Mouse (Mus musculus): Measurements from ENCODE around the gene Zfp579.
"Not testable (repeated sequence)": the region's sequence is repeated elsewhere in the genome, so short reads cannot be mapped to it uniquely, and the experiment has no call there.

Gene Zfp579

GRCm38 (mm10) chr7:4996003-4996895 lies at the start of gene Zfp579:
Gene Zfp579 (minus strand): TSS chr7:4996158.
- peak; percentile 93 for DNase-seq (ENCODE audit: low spot score)

DNA sequence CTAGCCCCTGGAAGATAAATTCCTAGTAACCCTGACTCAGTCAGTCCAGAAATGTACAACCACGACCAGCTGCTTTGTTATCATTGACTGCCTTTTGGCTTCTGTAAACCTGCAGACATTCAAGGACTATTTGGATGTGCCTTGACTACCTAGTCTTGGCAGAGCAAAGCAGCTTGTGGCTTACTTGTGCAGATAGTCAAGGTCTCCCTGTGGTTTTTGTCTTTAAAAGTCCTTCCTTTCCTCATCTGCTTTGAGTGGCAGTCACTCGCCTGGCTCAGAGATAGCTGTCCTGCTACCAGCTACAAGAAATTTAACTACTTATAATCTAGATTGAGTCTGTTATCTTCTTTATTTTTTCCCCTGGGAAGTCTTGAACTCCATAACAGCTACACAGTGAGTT lies 49.0 kb upstream of the Zfp579 start:
- DNase-seq (ENCODE audit: low spot score), result no peak

DNA sequence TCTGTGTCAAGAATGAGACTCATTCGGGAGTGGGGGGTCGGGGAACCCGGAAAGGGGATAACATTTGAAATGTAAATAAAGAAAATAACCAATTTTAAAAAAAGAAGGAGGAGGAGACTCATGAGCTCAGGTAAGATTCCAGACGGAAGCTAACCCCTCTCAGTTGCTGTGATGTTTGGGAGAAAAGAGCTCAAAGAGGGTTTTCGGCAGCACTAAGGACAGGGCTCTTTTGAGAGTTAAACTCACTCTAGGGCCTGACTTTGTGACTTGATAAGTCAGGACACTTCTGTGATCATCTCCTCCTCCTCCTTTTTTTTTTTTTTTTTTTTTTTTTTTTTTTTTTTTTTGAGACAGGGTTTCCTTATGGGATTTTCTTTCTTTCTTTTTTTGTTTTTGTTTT lies 43.0 kb upstream of the Zfp579 start:
- DNase-seq (ENCODE audit: low spot score), result no peak

- peak; percentile 95 for DNase-seq (ENCODE audit: low spot score)
Measured at GRCm38 (mm10) chr7:5038109-5038732, 42.3 kb upstream of the Zfp579 start, which contains the start of gene Zfp784. Gene Zfp784 (minus strand): TSS chr7:5038446.

GRCm38 (mm10) chr7:5037467-5037866 lies 41.5 kb upstream of the Zfp579 start:
- no peak for DNase-seq (ENCODE audit: low spot score)

- no peak for DNase-seq (ENCODE audit: low spot score)
Measured at GRCm38 (mm10) chr7:5037026-5037425, 41.1 kb upstream of the Zfp579 start.

GRCm38 (mm10) chr7:5036136-5036535 lies 40.2 kb upstream of the Zfp579 start:
- no peak for DNase-seq (ENCODE audit: low spot score)

DNA sequence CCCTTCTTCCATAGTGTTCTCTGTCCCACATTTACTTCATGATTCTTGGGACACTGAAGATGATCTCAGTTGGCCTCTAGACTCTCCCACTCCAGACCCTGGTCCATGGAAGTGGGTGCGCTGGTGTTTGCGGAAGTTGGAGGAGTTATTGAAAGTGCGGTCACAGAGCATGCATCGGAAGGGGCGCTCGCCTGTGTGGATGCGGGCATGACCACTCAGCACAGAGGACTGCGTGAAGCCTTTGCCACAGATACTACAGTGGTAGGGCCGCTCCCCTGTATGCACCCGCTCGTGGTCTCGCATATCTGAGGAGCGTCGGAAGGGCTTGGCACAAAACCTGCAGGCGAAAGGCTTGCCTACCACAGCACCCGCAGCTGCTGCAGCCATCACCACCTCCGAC lies 39.7 kb upstream of the Zfp579 start:
- DNase-seq (ENCODE audit: low spot score), result no peak

DNA sequence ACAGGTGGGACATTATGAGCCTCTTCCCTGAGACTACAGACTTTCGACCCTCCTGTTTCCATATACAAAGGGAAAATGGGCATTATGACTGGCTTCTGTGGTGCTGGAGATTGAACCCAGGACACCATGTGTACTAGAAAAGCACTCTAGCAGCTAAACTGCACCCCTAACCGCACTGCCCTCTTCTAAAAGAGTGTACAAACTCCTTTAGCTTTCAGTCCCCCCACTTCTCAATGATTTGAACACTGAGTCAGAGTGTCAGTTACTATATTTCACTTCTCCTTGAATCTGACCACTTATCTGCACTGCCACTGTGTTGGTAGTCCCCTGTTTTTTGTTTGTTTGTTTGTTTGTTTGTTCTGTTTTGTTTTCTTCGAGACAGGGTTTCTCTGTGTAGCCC lies 37.9 kb upstream of the Zfp579 start, which contains the start of gene 4632433K11Rik:
Gene 4632433K11Rik, plus strand, starts transcription at position 301 of the 400 bp plus-strand sequence.
- DNase-seq (ENCODE audit: low spot score), result no peak

DNA sequence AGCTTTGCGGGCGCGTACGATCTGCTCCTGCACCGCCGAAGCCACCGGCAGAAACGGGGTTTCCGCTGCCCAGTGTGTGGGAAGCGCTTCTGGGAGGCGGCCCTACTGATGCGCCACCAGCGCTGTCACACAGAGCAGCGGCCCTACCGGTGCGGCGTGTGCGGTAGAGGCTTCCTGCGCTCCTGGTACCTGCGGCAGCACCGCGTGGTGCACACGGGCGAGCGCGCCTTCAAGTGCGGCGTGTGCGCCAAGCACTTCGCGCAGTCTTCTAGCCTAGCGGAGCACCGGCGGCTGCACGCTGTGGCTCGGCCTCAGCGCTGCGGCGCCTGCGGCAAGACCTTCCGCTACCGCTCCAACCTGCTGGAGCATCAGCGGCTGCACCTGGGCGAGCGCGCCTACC lies 35.5 kb upstream of the Zfp579 start:
- DNase-seq (ENCODE audit: low spot score), result no peak

- no peak for DNase-seq (ENCODE audit: low spot score)
Measured at GRCm38 (mm10) chr7:5030554-5031275, 34.8 kb upstream of the Zfp579 start.

DNA sequence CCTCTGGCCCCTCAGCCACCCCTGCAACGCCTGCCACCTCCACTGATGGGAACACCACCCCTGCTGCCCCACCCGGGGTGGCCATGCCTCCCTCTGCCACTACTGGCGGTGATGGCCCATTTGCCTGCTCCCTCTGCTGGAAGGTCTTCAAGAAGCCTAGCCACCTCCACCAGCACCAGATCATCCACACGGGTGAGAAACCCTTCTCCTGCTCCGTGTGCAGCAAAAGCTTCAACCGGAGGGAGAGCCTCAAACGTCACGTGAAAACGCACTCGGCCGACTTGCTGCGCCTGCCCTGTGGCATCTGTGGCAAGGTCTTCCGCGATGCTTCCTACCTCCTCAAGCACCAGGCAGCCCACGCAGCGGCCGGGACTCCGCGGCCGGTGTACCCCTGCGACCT lies 34.0 kb upstream of the Zfp579 start:
- DNase-seq (ENCODE audit: low spot score), result no peak

- no peak for DNase-seq (ENCODE audit: low spot score)
Measured at GRCm38 (mm10) chr7:5029543-5029942, 33.6 kb upstream of the Zfp579 start.

DNA sequence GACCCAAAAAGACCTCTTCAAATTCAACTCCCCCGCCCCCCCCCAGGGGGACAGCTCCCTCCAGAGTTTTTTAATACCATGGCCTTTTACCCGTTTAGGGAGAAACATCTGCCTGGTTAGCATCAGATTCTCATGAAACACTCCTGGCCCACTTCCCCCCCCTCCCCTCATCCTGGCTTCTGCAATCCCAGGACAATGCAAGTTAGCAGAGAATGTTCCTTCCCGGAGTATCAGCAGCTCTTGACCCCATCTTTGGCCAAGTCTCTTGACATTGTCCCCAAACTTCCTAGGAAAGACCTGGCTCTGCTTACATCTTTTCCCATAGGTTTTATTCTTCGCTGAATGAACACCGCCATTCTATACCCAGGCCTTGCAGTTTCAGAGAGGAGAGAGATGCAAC lies 25.2 kb upstream of the Zfp579 start:
- DNase-seq (ENCODE audit: low spot score), result no peak

GRCm38 (mm10) chr7:5020685-5021084 lies 24.7 kb upstream of the Zfp579 start:
- DNase-seq (ENCODE audit: low spot score), result no peak

DNA sequence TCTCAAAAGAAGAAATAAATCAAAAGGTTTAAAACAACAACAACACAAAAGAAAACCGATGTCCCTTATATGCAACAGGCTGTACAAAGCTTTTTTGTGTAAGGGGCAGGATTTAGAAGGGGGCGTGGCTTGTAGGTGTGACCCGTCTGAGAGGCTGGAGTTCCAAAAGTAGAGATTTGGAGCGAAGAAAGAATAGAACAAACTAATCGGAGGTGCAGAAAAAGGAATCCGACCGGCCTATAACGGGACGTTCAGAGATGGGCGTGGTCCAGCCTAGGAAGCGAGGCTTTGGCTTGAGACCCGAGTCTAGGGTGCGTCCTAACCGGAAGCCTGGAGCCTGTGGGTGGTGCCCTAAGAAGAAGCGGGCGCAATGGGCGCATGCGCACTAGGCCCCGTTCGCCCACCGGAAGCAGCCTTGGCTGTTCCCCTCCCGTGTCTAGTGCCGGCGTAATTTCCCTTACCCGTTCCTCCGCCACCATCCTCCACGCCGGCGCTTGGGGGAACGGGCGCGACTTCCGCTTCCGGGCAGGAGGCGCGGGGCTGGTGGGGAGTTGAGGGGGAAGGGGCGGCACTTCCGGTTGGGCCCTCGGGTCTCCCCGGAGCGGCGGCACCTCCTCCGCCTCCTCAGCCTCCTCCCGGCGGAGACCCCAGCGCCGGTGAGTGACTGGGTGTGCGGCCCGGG lies 24.2 kb upstream of the Zfp579 start, which contains the start of the genes Zfp865 and Ccdc106:
Gene Zfp865, plus strand, starts transcription at position 377 of the 682 bp plus-strand sequence.
Gene Ccdc106, plus strand, starts transcription at position 554 of the 682 bp plus-strand sequence.
- DNase-seq (ENCODE audit: low spot score), result peak; percentile 99

DNA sequence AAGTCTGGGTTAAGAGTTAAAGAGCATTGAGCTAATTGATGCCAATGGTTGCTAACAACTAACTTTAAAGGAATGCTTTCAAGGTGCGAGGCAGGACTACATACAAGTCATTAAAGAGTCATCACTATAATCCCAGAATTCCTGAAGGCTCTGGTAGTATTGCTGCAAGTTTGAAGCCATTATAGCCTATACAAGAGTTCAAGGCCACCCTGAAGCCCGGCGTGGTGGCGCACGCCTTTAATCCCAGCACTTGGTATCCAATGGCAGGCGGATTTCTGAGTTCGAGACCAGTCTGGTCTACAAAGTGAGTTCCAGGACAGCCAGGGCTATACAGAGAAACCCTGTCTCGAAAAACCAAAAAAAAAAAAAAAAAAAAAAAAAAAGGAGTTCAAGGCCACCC lies 23.6 kb upstream of the Zfp579 start:
- DNase-seq (ENCODE audit: low spot score), result not testable (repeated sequence)

GRCm38 (mm10) chr7:5017931-5018330 lies 22.0 kb upstream of the Zfp579 start:
- DNase-seq (ENCODE audit: low spot score), result no peak

- no peak for DNase-seq (ENCODE audit: low spot score)
Measured at GRCm38 (mm10) chr7:5017352-5017751, 21.4 kb upstream of the Zfp579 start.

DNA sequence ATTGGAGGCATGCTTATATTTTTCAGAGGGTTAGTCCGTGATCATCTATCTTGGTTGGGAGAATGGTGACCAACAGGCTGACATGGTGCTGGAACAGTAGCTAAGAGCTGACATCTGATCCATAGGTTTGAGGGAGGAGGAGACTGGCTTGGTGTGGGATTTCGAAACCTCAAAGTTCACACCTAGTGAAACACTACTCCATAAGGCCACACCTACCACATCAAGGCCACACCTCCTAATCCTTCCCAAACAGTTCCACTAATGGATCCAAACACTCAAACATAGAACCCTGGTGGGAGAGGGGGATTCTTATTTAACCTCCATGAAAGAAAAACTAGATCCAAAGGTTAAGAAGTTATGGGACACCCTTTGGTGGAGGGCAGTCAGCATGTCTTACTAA lies 21.0 kb upstream of the Zfp579 start:
- no peak for DNase-seq (ENCODE audit: low spot score)

DNA sequence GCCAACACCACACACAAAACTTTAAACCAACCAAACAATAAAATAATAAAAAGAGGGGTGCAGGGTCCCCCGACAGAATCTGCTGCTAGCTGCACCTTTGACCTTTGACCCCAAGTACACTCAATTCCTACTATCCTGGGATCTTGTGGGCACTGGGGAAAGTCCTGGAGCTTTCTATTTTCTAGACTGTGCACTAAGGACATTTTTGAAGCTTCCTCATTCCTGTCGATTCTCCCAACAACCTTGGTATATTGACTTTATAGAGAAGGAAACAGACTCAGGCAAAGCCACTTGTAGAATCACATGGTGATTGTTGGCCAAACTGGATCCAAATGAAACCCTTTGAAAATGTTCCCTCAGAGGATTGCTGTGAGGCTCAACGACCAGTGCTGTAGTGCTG lies 20.1 kb upstream of the Zfp579 start:
- DNase-seq (ENCODE audit: low spot score), result no peak

Data from urinary bladder, postnatal 14 days (tissue).